Mouse (Mus musculus): Measurements from ENCODE around the gene Ggt1. TPM values are rescaled to one million over a fixed set of nuclear protein-coding genes. Genes with fewer than 3 reads are reported as not detected.
A peak's percentile ranks its signal among the peaks of the same experiment; 100 is the strongest.
"Not testable (repeated sequence)": the region's sequence is repeated elsewhere in the genome, so short reads cannot be mapped to it uniquely, and the experiment has no call there.

Gene Ggt1
- polyA plus RNA-seq, 1 experiment from 2014 or later = 1.7 TPM

DNA sequence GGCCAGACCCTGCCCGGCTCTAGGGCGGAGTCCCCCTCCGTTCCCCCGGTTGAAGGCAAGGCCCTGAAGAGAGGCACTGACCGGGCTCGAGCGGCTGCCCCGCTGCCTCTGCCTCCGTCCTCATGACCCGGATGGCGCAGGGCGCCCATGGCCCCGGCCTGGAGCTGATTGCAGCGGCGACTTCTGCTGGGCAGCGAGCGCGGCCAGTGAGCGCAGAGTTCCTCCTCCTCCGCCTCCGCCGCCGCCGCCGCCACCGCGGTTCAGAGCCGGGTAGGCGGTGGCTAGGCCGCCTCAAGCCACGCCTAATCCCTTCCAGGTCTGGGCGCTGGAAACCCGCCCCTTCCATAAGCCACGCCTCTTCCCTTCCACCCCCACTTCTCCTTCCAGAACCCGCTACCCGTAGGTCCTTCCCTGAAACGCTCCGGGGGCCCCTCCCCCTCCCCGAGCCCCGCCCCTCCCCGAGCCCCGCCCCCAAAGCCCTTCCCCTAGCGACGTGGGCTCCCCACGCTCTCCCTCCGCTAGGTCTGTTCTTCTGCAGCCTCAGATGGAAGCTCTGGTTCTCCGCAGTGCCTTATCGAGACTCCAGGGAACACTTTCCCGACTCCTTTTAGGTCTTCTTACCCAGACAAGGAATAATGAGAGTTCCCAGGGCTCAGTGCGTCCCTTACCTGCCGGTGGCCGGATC is 44.2 kb upstream of the Ggt1 start, which contains the start of gene Snrpd3:
Gene Snrpd3, plus strand, starts transcription at position 479 of the 685 bp plus-strand sequence.
- peak within 1 kb of the TSS; percentile 83 for H3K4me2 ChIP-seq (replicated peaks)
- H3K4me1 ChIP-seq (replicated peaks; ENCODE audit: control insufficient read depth, insufficient read depth, low read length) = peaks cover 22% of the 10 kb centered on the region
- DNase-seq (ENCODE audit: low spot score) (peak; percentile 92), ATAC-seq (ENCODE audit: low FRiP score) (peak; percentile 96)
- peak within 1 kb of the TSS; percentile 86 for H3K9ac ChIP-seq
- H3K4me3 ChIP-seq (replicated peaks; ENCODE audit: low read length) = peak within 1 kb of the TSS; percentile 77
- no peaks in the 10 kb centered on the region for H3K27me3 ChIP-seq (ENCODE audit: control insufficient read depth, insufficient read depth, low read length)
- no peaks in the 10 kb centered on the region for H3K9me3 ChIP-seq (ENCODE audit: control insufficient read depth, low read length)
- H3K27ac ChIP-seq = peak within 1 kb of the TSS; percentile 93
- H3K36me3 ChIP-seq (replicated peaks; ENCODE audit: control insufficient read depth, insufficient read depth) = peaks cover 29% of the 10 kb centered on the region
- WGBS = under 1% methylated on average over 41 of the region's 52 CpGs

DNA sequence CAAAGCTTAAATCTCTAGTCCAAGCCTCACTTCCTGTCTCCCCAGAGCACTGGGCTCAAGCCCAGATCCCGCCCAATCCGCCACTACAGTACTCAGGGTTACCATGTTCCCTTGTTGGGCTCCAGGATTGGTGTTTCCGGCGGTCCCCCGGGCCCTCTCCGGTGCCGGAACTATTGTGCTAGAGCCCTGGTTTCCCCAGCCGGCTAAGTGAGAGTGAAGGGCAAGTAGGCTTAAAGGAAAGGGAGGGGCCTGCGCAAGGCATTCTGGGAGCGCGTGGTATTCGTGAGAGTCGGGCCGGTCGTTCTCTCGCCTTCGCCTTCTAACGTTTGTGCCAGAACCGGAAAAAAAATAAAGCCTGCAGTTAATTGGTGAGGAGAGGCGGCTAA is 43.7 kb upstream of the Ggt1 start, which contains the start of gene Gucd1:
Gene Gucd1, minus strand, starts transcription at position 215 of the 386 bp plus-strand sequence.
- Histone ChIP-seq H3K4me3 (replicated peaks; ENCODE audit: low read length) (peak within 1 kb of the TSS; percentile 77), H3K27me3 (ENCODE audit: control insufficient read depth, insufficient read depth, low read length) (no peaks in the 10 kb centered on the region), H3K9me3 (ENCODE audit: control insufficient read depth, low read length) (no peaks in the 10 kb centered on the region), H3K4me1 (replicated peaks; ENCODE audit: control insufficient read depth, insufficient read depth, low read length) (peaks cover 22% of the 10 kb centered on the region), H3K27ac (peak within 1 kb of the TSS; percentile 93), H3K36me3 (replicated peaks; ENCODE audit: control insufficient read depth, insufficient read depth) (peaks cover 33% of the 10 kb centered on the region), H3K9ac (peak within 1 kb of the TSS; percentile 86), H3K4me2 (replicated peaks) (peak within 1 kb of the TSS; percentile 83)
- peak; percentile 91 for ATAC-seq (ENCODE audit: low FRiP score)
- DNase-seq (ENCODE audit: low spot score) = peak; percentile 96
- WGBS = under 1% methylated on average over 20 of the region's 20 CpGs

DNA sequence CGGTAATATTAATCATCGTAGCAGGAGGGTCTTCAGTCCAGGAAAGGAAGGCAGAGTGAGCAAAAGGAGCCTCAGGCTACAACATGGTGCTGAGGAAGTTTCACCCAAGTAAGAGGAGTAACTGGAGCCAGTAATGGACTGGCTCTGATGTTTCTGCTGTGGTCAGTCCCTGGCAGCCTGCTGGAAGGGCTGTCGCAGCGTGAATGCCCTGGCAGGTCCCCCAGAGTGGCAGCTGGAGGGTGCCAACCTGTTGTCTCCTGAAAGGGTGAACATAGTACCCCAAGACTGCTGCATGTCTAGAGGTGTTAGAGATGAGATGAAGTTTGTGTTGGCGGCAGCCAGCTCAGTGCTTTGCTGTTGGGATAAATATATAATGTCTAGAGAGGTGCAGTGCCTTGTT is 40.8 kb upstream of the Ggt1 start:
- DNase-seq (ENCODE audit: low spot score) (no peak), ATAC-seq (ENCODE audit: low FRiP score) (no peak)
- Histone ChIP-seq H3K27me3 (ENCODE audit: control insufficient read depth, insufficient read depth, low read length) (no peaks in the 10 kb centered on the region), H3K4me2 (replicated peaks) (no peak overlapping the region), H3K36me3 (replicated peaks; ENCODE audit: control insufficient read depth, insufficient read depth) (peaks cover 56% of the 10 kb centered on the region), H3K9ac (no peak overlapping the region), H3K9me3 (ENCODE audit: control insufficient read depth, low read length) (no peaks in the 10 kb centered on the region), H3K4me1 (replicated peaks; ENCODE audit: control insufficient read depth, insufficient read depth, low read length) (peaks cover 21% of the 10 kb centered on the region), H3K27ac (no peak overlapping the region), H3K4me3 (replicated peaks; ENCODE audit: low read length) (no peak overlapping the region)
- 97% methylated on average over 5 of the region's 5 CpGs for WGBS

DNA sequence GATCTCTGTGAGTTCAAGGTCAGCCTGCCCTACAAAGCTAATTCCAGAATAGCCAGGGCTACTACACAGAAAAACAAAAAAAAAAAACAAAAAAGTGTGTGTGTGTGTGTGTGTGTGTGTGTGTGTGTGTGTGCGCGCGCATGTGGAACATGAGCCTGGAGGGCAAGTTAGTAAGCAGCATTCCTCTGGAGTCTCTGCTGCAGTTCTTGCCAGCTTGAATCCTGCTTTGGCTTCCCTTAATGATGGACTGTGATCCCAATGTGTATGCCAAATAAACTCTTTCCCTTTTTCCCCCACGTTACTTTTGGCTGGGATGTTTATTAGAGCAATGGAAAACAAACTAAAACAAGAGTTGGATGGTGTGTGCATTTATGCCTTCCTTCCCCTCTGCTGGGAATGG is 39.8 kb upstream of the Ggt1 start:
- Histone ChIP-seq H3K4me3 (replicated peaks; ENCODE audit: low read length) (no peak overlapping the region), H3K9me3 (ENCODE audit: control insufficient read depth, low read length) (no peaks in the 10 kb centered on the region), H3K4me2 (replicated peaks) (no peak overlapping the region), H3K27me3 (ENCODE audit: control insufficient read depth, insufficient read depth, low read length) (no peaks in the 10 kb centered on the region), H3K36me3 (replicated peaks; ENCODE audit: control insufficient read depth, insufficient read depth) (peaks cover 63% of the 10 kb centered on the region), H3K4me1 (replicated peaks; ENCODE audit: control insufficient read depth, insufficient read depth, low read length) (peaks cover 11% of the 10 kb centered on the region), H3K27ac (no peak overlapping the region), H3K9ac (no peak overlapping the region)
- 95% methylated on average over 4 of the region's 4 CpGs for WGBS
- no peak for DNase-seq (ENCODE audit: low spot score)
- no peak for ATAC-seq (ENCODE audit: low FRiP score)

DNA sequence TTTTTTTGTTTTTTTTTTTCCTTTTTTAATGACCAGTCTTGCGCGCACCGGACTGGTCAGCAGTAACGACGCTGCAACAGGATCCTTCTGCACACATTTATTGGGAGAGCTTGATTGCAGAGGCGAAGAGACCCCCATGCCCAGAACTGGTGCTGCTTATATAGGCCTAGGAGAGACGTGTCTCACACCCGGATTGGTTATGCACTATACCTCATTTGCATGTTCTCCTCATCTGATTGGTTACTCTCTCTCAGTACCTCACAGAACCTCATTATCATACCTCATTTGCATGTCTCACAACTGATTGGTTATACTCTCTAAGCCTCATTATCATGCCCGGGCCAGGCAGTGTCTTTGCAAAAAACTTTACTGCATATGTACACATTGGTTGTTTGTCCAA is 36.0 kb upstream of the Ggt1 start:
- H3K4me3 ChIP-seq (replicated peaks; ENCODE audit: low read length); H3K9me3 ChIP-seq (ENCODE audit: control insufficient read depth, low read length); H3K4me1 ChIP-seq (replicated peaks; ENCODE audit: control insufficient read depth, insufficient read depth, low read length); H3K27me3 ChIP-seq (ENCODE audit: control insufficient read depth, insufficient read depth, low read length); H3K9ac ChIP-seq; H3K27ac ChIP-seq; ATAC-seq (ENCODE audit: low FRiP score); DNase-seq (ENCODE audit: low spot score); H3K4me2 ChIP-seq (replicated peaks): not testable (repeated sequence)
- WGBS = 92% methylated on average over 9 of the region's 9 CpGs
- H3K36me3 ChIP-seq (replicated peaks; ENCODE audit: control insufficient read depth, insufficient read depth) = peaks cover 63% of the 10 kb centered on the region

DNA sequence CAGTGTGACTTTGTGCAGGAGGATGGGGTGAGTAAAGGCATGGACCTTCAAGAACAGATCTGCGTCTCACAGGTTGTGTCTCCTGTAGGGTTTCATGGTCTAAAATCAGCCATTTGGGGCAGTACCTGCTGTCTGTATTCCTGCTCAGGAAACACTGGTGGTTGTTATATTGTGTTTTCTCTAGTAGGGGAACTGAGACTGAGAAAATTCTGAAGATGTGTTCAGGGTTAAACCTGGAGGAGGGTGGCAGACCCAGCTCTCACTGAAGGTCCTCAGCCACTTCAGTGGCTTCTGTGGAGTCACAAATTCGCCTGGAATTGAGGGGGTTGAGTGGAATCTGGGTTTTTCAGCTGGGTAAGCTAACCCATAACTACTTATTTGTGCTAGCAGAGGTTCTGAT is 31.1 kb upstream of the Ggt1 start:
- DNase-seq (ENCODE audit: low spot score) (no peak), ATAC-seq (ENCODE audit: low FRiP score) (no peak)
- 93% methylated on average over 2 of the region's 2 CpGs for WGBS
- Histone ChIP-seq H3K36me3 (replicated peaks; ENCODE audit: control insufficient read depth, insufficient read depth) (peaks cover 67% of the 10 kb centered on the region), H3K9me3 (ENCODE audit: control insufficient read depth, low read length) (no peaks in the 10 kb centered on the region), H3K4me3 (replicated peaks; ENCODE audit: low read length) (no peak overlapping the region), H3K4me2 (replicated peaks) (no peak overlapping the region), H3K4me1 (replicated peaks; ENCODE audit: control insufficient read depth, insufficient read depth, low read length) (no peaks in the 10 kb centered on the region), H3K27me3 (ENCODE audit: control insufficient read depth, insufficient read depth, low read length) (no peaks in the 10 kb centered on the region), H3K9ac (no peak overlapping the region), H3K27ac (no peak overlapping the region)

DNA sequence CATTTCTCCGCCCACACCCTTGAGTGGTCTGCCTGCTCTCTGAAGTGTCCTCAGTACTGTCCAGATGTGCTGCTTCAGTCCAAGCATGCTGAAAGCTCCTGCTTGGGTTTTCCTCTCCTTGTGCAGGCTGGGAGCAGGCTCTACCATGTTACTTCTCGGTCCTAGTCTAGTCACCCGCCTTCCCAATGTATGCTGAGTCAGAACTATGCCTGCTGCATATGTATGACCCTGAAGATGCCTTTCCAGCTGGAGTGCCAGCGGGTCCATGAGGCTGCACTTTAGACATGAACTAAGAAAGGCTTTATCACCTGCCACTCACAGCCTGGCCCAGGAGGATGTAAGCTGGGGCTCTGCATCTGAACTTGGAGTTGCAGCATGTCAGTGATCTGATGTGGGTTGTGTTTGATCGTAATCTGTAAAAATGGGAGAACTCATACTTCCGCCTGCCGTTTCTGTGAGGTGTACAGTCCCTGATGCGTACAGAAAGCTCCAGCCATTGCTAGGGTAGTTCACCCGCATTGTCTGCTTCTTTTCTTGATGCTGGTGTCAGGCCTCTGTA is 29.8 kb upstream of the Ggt1 start:
- ATAC-seq (ENCODE audit: low FRiP score) = no peak
- no peak overlapping the region for H3K4me2 ChIP-seq (replicated peaks)
- no peak for DNase-seq (ENCODE audit: low spot score)
- H3K9me3 ChIP-seq (ENCODE audit: control insufficient read depth, low read length) = no peaks in the 10 kb centered on the region
- 93% methylated on average over 9 of the region's 9 CpGs for WGBS
- peaks cover 71% of the 10 kb centered on the region for H3K36me3 ChIP-seq (replicated peaks; ENCODE audit: control insufficient read depth, insufficient read depth)
- no peaks in the 10 kb centered on the region for H3K27me3 ChIP-seq (ENCODE audit: control insufficient read depth, insufficient read depth, low read length)
- no peak overlapping the region for H3K9ac ChIP-seq
- no peak overlapping the region for H3K27ac ChIP-seq
- no peak overlapping the region for H3K4me3 ChIP-seq (replicated peaks; ENCODE audit: low read length)
- no peaks in the 10 kb centered on the region for H3K4me1 ChIP-seq (replicated peaks; ENCODE audit: control insufficient read depth, insufficient read depth, low read length)

DNA sequence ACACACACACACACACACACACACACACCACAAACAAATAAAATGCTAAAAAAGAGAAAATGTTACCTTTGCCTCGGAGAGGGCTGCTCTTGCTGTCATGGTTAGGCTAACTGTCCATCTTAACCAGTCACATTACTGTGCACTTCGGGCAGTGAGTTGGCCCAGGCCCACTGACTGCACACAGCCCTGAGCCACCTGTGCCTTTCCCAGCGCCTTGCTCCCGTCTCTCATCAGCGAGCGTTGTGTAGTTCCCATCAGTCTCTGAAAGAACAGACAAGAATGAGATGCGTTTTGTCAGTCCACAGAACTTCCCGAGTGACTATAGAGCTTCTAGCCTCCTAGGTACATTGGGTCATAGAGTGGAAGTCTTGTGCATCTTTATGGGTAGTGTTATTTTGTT is 27.2 kb upstream of the Ggt1 start:
- Histone ChIP-seq H3K9ac (no peak overlapping the region), H3K9me3 (ENCODE audit: control insufficient read depth, low read length) (no peaks in the 10 kb centered on the region), H3K4me1 (replicated peaks; ENCODE audit: control insufficient read depth, insufficient read depth, low read length) (no peaks in the 10 kb centered on the region), H3K4me2 (replicated peaks) (no peak overlapping the region), H3K27ac (no peak overlapping the region), H3K27me3 (ENCODE audit: control insufficient read depth, insufficient read depth, low read length) (no peaks in the 10 kb centered on the region), H3K36me3 (replicated peaks; ENCODE audit: control insufficient read depth, insufficient read depth) (peaks cover 64% of the 10 kb centered on the region), H3K4me3 (replicated peaks; ENCODE audit: low read length) (no peak overlapping the region)
- WGBS = 96% methylated on average over 8 of the region's 8 CpGs
- ATAC-seq (ENCODE audit: low FRiP score) = no peak
- DNase-seq (ENCODE audit: low spot score) = no peak

DNA sequence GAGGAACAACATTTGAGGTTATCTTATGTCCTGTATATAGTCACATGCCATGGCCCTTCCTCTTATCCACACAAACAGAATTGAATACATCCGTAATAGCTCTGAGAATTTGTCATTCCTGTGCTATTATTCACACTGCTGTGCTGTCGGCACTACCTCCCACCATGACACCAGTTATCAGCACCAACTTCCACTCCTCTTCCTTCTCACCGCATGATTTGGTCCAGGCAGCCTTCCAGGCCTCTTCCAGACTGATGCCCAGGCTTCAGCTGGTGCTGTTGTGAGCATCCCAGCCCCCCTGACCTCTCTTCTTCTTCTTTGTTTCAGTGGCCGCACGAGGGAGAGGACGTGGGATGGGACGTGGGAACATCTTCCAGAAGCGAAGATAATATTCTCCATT is 26.5 kb upstream of the Ggt1 start:
- WGBS = 89% methylated on average over 8 of the region's 8 CpGs
- ATAC-seq (ENCODE audit: low FRiP score) (no peak), DNase-seq (ENCODE audit: low spot score) (no peak)
- Histone ChIP-seq H3K36me3 (replicated peaks; ENCODE audit: control insufficient read depth, insufficient read depth) (peaks cover 62% of the 10 kb centered on the region), H3K9ac (no peak overlapping the region), H3K9me3 (ENCODE audit: control insufficient read depth, low read length) (no peaks in the 10 kb centered on the region), H3K4me3 (replicated peaks; ENCODE audit: low read length) (no peak overlapping the region), H3K4me1 (replicated peaks; ENCODE audit: control insufficient read depth, insufficient read depth, low read length) (no peaks in the 10 kb centered on the region), H3K27me3 (ENCODE audit: control insufficient read depth, insufficient read depth, low read length) (no peaks in the 10 kb centered on the region), H3K4me2 (replicated peaks) (no peak overlapping the region), H3K27ac (no peak overlapping the region)

Data from hindbrain, embryonic 14.5 days (tissue).